Mouse (Mus musculus): ENCODE data around the gene Mmp25. TPM values are rescaled to one million over a fixed set of nuclear protein-coding genes. Genes with fewer than 3 reads are reported as not detected.

Mmp25 gene
- total and polyA plus RNA-seq, 2 experiments from 2014 or later = 1.2 TPM

DNA sequence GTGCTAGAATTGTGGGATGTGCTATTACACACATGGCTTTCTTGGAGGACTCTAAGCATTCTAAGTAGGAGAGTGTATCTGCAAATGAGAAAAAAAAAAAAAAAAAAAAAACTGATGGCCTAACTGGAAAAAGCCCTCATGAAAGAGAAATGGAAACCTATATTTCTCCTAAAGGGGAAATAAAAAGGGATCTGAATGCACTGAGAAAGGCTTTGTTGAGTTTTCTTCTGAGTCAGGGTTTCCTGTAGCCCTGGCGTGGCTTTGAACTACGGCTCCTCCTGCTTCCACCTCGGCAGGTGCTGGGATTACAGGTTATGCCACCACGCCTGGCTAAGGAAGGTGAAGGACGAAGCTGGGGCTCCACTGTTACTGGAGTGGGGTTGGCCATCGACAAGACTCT, 8.9 kb upstream of the Mmp25 start:
- no peaks in the 10 kb centered on the region for H3K9me3 ChIP-seq (ENCODE audit: low read length)
- DNase-seq (ENCODE audit: low spot score) (no peak), ATAC-seq (no peak)
- 64% methylated on average over 6 of the region's 6 CpGs for WGBS
- no peak overlapping the region for H3K4me2 ChIP-seq (ENCODE audit: low read depth, low read length)
- H3K27me3 ChIP-seq (ENCODE audit: insufficient read depth, low read length) = no peaks in the 10 kb centered on the region
- no peak for TF ChIP-seq CTCF (IDR thresholded peaks at IDR 0.05; ENCODE audit: low read depth)
- H3K27ac ChIP-seq = no peak overlapping the region
- H3K4me1 ChIP-seq (ENCODE audit: insufficient read depth, low read length) = no peaks in the 10 kb centered on the region
- H3K4me3 ChIP-seq (ENCODE audit: low read length) = no peak overlapping the region
- H3K36me3 ChIP-seq (ENCODE audit: insufficient read depth, low read length) = no peaks in the 10 kb centered on the region
- no peak overlapping the region for H3K9ac ChIP-seq (replicated peaks; ENCODE audit: low read length)

DNA sequence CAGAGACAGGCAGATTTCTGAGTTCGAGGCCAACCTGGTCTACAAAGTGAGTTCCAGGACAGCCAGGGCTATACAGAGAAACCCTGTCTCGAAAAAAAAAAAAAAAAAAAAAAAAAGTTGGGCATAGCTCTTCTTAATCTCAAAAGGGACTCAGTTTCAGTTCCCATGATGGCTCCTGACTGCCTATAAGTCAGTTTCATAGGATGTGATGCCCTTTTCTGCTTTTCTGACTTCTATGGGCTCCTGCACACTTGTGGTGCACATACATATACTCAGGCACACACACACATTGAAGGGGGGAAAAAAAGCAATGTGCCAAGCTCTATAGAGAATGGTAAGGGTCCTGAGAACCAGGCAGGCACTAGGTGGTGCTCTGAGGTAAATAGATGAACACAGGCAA, 8.2 kb upstream of the Mmp25 start:
- Histone ChIP-seq H3K27me3 (ENCODE audit: insufficient read depth, low read length) (no peaks in the 10 kb centered on the region), H3K9me3 (ENCODE audit: low read length) (no peaks in the 10 kb centered on the region), H3K4me2 (ENCODE audit: low read depth, low read length) (no peak overlapping the region), H3K27ac (no peak overlapping the region), H3K4me3 (ENCODE audit: low read length) (no peak overlapping the region), H3K9ac (replicated peaks; ENCODE audit: low read length) (no peak overlapping the region), H3K36me3 (ENCODE audit: insufficient read depth, low read length) (no peaks in the 10 kb centered on the region), H3K4me1 (ENCODE audit: insufficient read depth, low read length) (no peaks in the 10 kb centered on the region)
- DNase-seq (ENCODE audit: low spot score) = no peak
- no peak for ATAC-seq
- peak; percentile 26; the same call in 1 of the 2 replicates for TF ChIP-seq CTCF (IDR thresholded peaks at IDR 0.05; ENCODE audit: low read depth)
- 69% methylated on average over 2 of the region's 2 CpGs for WGBS

DNA sequence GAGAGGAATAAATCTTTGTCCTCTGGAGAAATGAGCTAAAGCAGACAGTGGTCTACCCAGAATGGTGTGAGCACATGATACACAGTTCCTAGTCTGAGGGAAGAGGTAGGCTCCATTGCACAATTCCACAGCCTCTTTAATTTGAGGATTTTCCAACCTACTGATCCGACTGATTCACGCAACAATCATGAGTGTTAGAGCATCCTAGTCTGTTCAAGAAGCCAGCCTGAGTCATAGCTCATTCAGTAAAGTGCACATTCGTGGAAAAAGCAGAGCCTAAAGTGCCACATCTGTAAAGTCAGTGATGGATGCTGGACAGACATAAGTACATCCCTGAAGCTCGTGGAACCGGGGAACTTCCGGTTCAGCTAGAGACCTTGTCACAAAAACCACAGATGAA, 6.3 kb upstream of the Mmp25 start:
- no peaks in the 10 kb centered on the region for H3K4me1 ChIP-seq (ENCODE audit: insufficient read depth, low read length)
- no peak overlapping the region for H3K4me2 ChIP-seq (ENCODE audit: low read depth, low read length)
- no peak overlapping the region for H3K4me3 ChIP-seq (ENCODE audit: low read length)
- no peaks in the 10 kb centered on the region for H3K9me3 ChIP-seq (ENCODE audit: low read length)
- no peak for DNase-seq (ENCODE audit: low spot score)
- no peaks in the 10 kb centered on the region for H3K36me3 ChIP-seq (ENCODE audit: insufficient read depth, low read length)
- WGBS = 83% methylated on average over 6 of the region's 6 CpGs
- no peak overlapping the region for H3K27ac ChIP-seq
- no peak overlapping the region for H3K9ac ChIP-seq (replicated peaks; ENCODE audit: low read length)
- no peaks in the 10 kb centered on the region for H3K27me3 ChIP-seq (ENCODE audit: insufficient read depth, low read length)
- no peak for TF ChIP-seq CTCF (IDR thresholded peaks at IDR 0.05; ENCODE audit: low read depth)
- no peak for ATAC-seq

DNA sequence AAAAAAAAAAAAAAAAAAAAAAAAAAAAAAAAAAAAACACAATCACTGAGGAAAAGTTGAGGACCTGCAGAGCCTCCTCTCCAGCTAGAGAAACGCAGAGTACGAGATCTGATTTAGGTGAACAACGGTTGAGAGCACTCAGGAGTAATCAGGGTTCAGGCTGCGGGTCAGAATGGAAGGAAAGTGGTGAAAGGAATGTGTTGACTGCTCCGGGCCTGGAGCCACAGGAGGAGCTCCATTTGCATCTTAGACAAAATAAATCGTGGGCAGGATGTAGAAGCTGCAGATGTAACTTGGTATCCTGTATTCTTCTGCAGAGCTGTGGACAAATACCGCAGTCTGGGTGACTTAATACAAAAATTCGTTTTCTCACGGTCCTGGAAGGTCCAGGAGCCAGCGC, 817 bp upstream of the Mmp25 start:
- Histone ChIP-seq H3K9ac (replicated peaks; ENCODE audit: low read length) (no peak overlapping the region), H3K4me1 (ENCODE audit: insufficient read depth, low read length) (peaks cover 4% of the 10 kb centered on the region; the same call in 1 of the 2 replicates), H3K4me2 (ENCODE audit: low read depth, low read length) (no peak overlapping the region), H3K36me3 (ENCODE audit: insufficient read depth, low read length) (no peaks in the 10 kb centered on the region), H3K27me3 (ENCODE audit: insufficient read depth, low read length) (peaks cover 13% of the 10 kb centered on the region; the same call in 1 of the 2 replicates), H3K27ac (no peak overlapping the region), H3K4me3 (ENCODE audit: low read length) (no peak overlapping the region), H3K9me3 (ENCODE audit: low read length) (no peaks in the 10 kb centered on the region)
- 35% methylated on average over 10 of the region's 10 CpGs for WGBS
- DNase-seq (ENCODE audit: low spot score) (no peak), ATAC-seq (no peak)
- no peak for TF ChIP-seq CTCF (IDR thresholded peaks at IDR 0.05; ENCODE audit: low read depth)

DNA sequence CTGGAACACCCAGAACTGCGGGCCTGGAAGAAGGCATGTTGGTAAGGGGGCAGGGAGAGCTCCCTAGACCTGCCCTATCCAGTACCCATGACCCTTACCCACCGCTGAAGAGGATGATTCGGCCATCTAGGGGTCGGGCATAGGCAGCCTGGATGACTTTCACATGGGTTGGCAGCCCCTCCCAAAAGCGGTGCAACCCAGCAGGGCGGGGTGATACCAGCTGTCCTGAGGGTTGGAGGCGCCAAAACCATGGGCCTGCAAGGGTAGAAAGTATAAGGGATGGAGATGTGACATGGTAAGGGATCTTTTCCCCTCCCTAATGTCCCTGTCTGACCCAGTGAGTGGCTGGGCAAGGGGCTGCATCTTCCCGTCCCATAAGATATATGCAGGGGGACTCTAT, 13.8 kb downstream of the Mmp25 start:
- 88% methylated on average over 8 of the region's 8 CpGs for WGBS
- H3K4me2 ChIP-seq (ENCODE audit: low read depth, low read length) = no peak overlapping the region
- TF ChIP-seq CTCF (IDR thresholded peaks at IDR 0.05; ENCODE audit: low read depth) = no peak
- no peaks in the 10 kb centered on the region for H3K9me3 ChIP-seq (ENCODE audit: low read length)
- no peaks in the 10 kb centered on the region for H3K36me3 ChIP-seq (ENCODE audit: insufficient read depth, low read length)
- no peaks in the 10 kb centered on the region for H3K27me3 ChIP-seq (ENCODE audit: insufficient read depth, low read length)
- DNase-seq (ENCODE audit: low spot score) (no peak), ATAC-seq (no peak)
- no peaks in the 10 kb centered on the region for H3K4me1 ChIP-seq (ENCODE audit: insufficient read depth, low read length)
- H3K9ac ChIP-seq (replicated peaks; ENCODE audit: low read length) = no peak overlapping the region
- H3K4me3 ChIP-seq (ENCODE audit: low read length) = no peak overlapping the region
- H3K27ac ChIP-seq = no peak overlapping the region

DNA sequence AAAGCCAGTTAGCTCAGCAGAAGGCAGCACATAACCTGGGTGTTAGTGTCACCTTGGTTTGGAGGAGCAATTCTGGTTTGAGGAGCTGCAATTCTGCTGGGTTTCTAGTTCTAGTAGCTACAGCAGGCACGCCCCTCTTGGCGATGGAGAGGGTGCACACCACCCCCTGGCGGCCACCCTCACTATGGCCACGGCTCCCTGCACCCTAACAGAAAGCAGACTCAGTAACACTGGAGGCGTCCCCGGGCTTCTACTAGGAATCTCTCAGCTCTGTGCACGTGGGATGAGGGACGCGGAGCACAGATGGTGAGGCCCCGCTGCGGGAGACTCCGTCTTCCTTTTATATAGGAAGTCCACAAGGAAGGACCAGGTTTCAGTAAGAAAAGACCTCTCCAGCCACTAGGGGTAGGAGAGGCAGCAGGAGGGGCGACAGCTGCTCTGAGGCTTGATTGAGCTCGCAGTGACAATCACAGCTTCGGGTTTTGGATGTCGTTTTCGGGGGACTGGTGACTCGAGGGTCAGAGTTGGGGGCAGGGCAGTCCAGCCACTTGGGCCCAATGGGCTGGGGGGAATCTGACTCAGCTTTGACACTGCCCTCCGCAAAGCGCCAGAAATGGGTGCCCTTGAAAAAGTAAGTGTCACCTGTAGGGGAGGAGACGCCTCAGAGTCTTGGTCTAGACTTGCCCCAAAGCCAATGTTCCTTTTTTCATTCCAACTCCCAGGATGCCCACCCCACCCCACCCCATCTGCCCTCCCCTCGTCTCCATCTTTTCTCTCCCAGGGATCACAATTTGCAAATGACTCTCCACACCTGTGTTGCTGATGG, 14.7 kb downstream of the Mmp25 start:
- no peak overlapping the region for H3K4me3 ChIP-seq (ENCODE audit: low read length)
- H3K4me2 ChIP-seq (ENCODE audit: low read depth, low read length) = peak overlapping the region; percentile 38
- WGBS = 14% methylated on average over 22 of the region's 22 CpGs
- no peaks in the 10 kb centered on the region for H3K4me1 ChIP-seq (ENCODE audit: insufficient read depth, low read length)
- H3K36me3 ChIP-seq (ENCODE audit: insufficient read depth, low read length) = no peaks in the 10 kb centered on the region
- H3K27ac ChIP-seq = no peak overlapping the region
- TF ChIP-seq CTCF (IDR thresholded peaks at IDR 0.05; ENCODE audit: low read depth) = peak; percentile 86
- no peak overlapping the region for H3K9ac ChIP-seq (replicated peaks; ENCODE audit: low read length)
- no peaks in the 10 kb centered on the region for H3K27me3 ChIP-seq (ENCODE audit: insufficient read depth, low read length)
- H3K9me3 ChIP-seq (ENCODE audit: low read length) = no peaks in the 10 kb centered on the region
- DNase-seq (ENCODE audit: low spot score) (peak; percentile 69), ATAC-seq (peak; percentile 91)

DNA sequence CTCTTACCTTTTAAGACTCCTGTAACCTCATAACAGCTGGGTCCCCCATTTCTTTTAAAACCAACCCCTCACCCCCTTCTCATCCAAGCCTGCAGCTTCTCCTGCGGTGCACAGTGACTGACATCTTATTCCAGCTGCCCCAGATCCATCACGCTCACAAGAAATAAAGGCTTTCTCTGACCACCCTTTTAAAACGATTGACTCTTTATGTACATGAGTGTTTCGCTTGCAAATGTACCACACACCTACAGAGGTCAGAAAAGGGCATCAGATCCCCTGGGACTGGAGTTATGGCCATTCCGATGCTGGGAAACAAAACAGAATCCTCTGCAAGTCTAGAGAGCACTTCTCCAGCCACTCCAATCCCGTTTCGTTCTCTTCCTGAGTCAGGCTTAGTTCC, 17.3 kb downstream of the Mmp25 start:
- H3K4me3 ChIP-seq (ENCODE audit: low read length) = no peak overlapping the region
- H3K9ac ChIP-seq (replicated peaks; ENCODE audit: low read length) = no peak overlapping the region
- H3K27ac ChIP-seq = no peak overlapping the region
- H3K36me3 ChIP-seq (ENCODE audit: insufficient read depth, low read length) = no peaks in the 10 kb centered on the region
- no peak for TF ChIP-seq CTCF (IDR thresholded peaks at IDR 0.05; ENCODE audit: low read depth)
- no peaks in the 10 kb centered on the region for H3K27me3 ChIP-seq (ENCODE audit: insufficient read depth, low read length)
- H3K9me3 ChIP-seq (ENCODE audit: low read length) = no peaks in the 10 kb centered on the region
- H3K4me2 ChIP-seq (ENCODE audit: low read depth, low read length) = no peak overlapping the region
- DNase-seq (ENCODE audit: low spot score) (no peak), ATAC-seq (no peak)
- no peaks in the 10 kb centered on the region for H3K4me1 ChIP-seq (ENCODE audit: insufficient read depth, low read length)
- WGBS = 38% methylated on average over 7 of the region's 7 CpGs
